Mouse (Mus musculus) left cerebral cortex, postnatal 4 days (tissue): ENCODE measurements at regions not wholly inside any gene's neighbourhood (a gene's known extent, or its start where the extent isn't known, plus 50 kb on each side); places are given as distances from the start of the nearest gene placed in this dataset.

Source experiments
- DNase-seq: peaks from one replicate; pipeline ENCODE4 v3.0.0-alpha.2; 2022
- intact Hi-C: fragments of 180-260 bp; cut with DNase I; formaldehyde crosslinking; loops from one replicate; pipeline ENCODE4 v1.15.1; 2025

GRCm38 (mm10) chr17:78023507-78024355, 176.3 kb upstream of the Crim1 start:
- intact Hi-C loops: no loop called here
- DNase-seq: no peak

GRCm38 (mm10) chr17:78024356-78024723, 175.7 kb upstream of the Crim1 start:
- no peak for DNase-seq
- intact Hi-C loops: no loop called here

- no peak for DNase-seq
- intact Hi-C loops: no loop called here
Observed at GRCm38 (mm10) chr17:78025294-78025693, 174.8 kb upstream of the Crim1 start.

GRCm38 (mm10) chr17:78035648-78036047, 164.4 kb upstream of the Crim1 start:
- intact Hi-C loops: no loop called here
- DNase-seq: peak; percentile 13

- intact Hi-C loops: no loop called here
- no peak for DNase-seq
Observed at GRCm38 (mm10) chr17:78040338-78040737, 159.7 kb upstream of the Crim1 start.

GRCm38 (mm10) chr17:78041204-78041603, 158.8 kb upstream of the Crim1 start:
- no peak for DNase-seq
- intact Hi-C loops: no loop called here

- DNase-seq: peak; percentile 14
- intact Hi-C loops: no loop called here
Observed at GRCm38 (mm10) chr17:78049766-78050165, 150.3 kb upstream of the Crim1 start.

- no peak for DNase-seq
- intact Hi-C loops: no loop called here
Observed at GRCm38 (mm10) chr17:78050203-78050602, 149.8 kb upstream of the Crim1 start.

- no peak for DNase-seq
- intact Hi-C loops: no loop called here
Observed at GRCm38 (mm10) chr17:78075892-78076291, 124.2 kb upstream of the Crim1 start.

GRCm38 (mm10) chr17:78078381-78078780, 121.7 kb upstream of the Crim1 start:
- no peak for DNase-seq
- intact Hi-C loops: no loop called here

- DNase-seq: no peak
- intact Hi-C loops: no loop called here
Observed at GRCm38 (mm10) chr17:78084419-78084818, 115.6 kb upstream of the Crim1 start.

- intact Hi-C loops: no loop called here
- no peak for DNase-seq
Observed at GRCm38 (mm10) chr17:78086963-78087362, 113.1 kb upstream of the Crim1 start.

GRCm38 (mm10) chr17:78097699-78098098, 102.3 kb upstream of the Crim1 start:
- intact Hi-C loops: no loop called here

GRCm38 (mm10) chr17:78108793-78109192, 91.3 kb upstream of the Crim1 start:
- peak; percentile 19 for DNase-seq
- intact Hi-C loops: no loop called here

More at GRCm38 (mm10) chr17:78097699-78098098, 102.3 kb upstream of the Crim1 start:
- no peak for DNase-seq

GRCm38 (mm10) chr17:78109364-78110222, 90.5 kb upstream of the Crim1 start:
- intact Hi-C loops: no loop called here
- no peak for DNase-seq

- intact Hi-C loops: no loop called here
Observed at GRCm38 (mm10) chr17:78132116-78132515, 67.9 kb upstream of the Crim1 start.

GRCm38 (mm10) chr17:78137986-78138385, 62.1 kb upstream of the Crim1 start:
- no peak for DNase-seq
- intact Hi-C loops: no loop called here

More at GRCm38 (mm10) chr17:78132116-78132515, 67.9 kb upstream of the Crim1 start:
- DNase-seq: no peak

- intact Hi-C loops: no loop called here
- DNase-seq: no peak
Observed at GRCm38 (mm10) chr17:78140660-78141059, 59.4 kb upstream of the Crim1 start.

GRCm38 (mm10) chr17:78141136-78141535, 58.9 kb upstream of the Crim1 start:
- intact Hi-C loops: no loop called here
- DNase-seq: peak; percentile 21

GRCm38 (mm10) chr17:78142431-78142830, 57.6 kb upstream of the Crim1 start:
- DNase-seq: no peak
- intact Hi-C loops: no loop called here

GRCm38 (mm10) chr17:78145335-78145734, 54.7 kb upstream of the Crim1 start:
- intact Hi-C loops: no loop called here
- DNase-seq: peak; percentile 3
